Mouse (Mus musculus) brown adipose tissue, adult 24 weeks (tissue): ENCODE measurements around the gene Hjurp. TPM values are rescaled to one million over a fixed set of nuclear protein-coding genes. Genes with fewer than 3 reads are reported as not detected.

Source experiments
- H3K27ac ChIP-seq: fragments of 200-500 bp; replicated peaks from 2 replicates; pipeline ENCODE4 v1.5.1; 2012; ENCODE audit warnings: low read depth, mild to moderate bottlenecking, low read length
- H3K4me1 ChIP-seq: fragments of 200-500 bp; 2 replicates; pipeline ENCODE4 v1.6.1; 2012; ENCODE audit warnings: low read length, mixed read lengths; ENCODE audit not compliant: control insufficient read depth, insufficient read depth, insufficient read length
- H3K4me3 ChIP-seq: fragments of 200-500 bp; 2 replicates; pipeline ENCODE4 v1.5.1; 2012; ENCODE audit warnings: low read depth, mild to moderate bottlenecking, low read length, moderate library complexity; ENCODE audit not compliant: insufficient read depth
- polyA plus RNA-seq: library from polyadenylated mRNA; stranded (reverse); fragments of >200 nt; gene quantifications from 2 replicates; pipeline ENCODE4 v1.2.4, GENCODE M21; 2012; ENCODE audit not compliant: missing spikeins, insufficient read depth, insufficient read length

Hjurp gene
- polyA plus RNA-seq, 1 experiment, result 10.3 TPM

DNA sequence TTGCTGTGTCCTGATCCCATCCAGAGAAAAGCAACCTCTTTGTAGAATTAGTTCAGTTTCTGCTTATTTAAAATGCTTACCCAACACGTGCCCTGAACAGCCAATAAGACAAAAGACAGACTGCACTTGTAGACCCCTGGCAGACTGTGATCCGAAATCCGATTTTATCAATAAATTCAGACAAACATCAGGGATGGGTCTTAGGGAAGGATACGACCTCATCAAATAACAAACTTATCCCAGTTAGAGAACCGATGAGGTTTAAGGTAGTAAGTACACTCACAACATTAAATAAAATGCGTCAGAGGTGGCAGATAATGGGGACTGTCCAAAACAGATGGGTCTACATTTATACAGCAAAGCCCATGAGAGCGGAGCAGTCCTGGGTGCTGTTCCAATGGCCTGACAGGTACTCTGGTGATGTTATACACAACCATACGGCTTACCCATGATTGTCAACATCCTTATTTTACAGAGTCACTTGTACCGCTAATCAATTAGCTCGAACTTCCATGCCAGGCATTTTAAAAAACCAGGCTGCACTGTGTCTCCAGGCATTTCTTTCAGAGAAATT is 822 bp downstream of the Hjurp start:
- H3K4me1 ChIP-seq, result peaks cover 9% of the 10 kb centered on the region; the same call in 1 of the 2 replicates
- peak overlapping the region; percentile 61 for H3K4me3 ChIP-seq
- H3K27ac ChIP-seq, result peak overlapping the region; percentile 14; the same call in 1 of the 2 replicates

DNA sequence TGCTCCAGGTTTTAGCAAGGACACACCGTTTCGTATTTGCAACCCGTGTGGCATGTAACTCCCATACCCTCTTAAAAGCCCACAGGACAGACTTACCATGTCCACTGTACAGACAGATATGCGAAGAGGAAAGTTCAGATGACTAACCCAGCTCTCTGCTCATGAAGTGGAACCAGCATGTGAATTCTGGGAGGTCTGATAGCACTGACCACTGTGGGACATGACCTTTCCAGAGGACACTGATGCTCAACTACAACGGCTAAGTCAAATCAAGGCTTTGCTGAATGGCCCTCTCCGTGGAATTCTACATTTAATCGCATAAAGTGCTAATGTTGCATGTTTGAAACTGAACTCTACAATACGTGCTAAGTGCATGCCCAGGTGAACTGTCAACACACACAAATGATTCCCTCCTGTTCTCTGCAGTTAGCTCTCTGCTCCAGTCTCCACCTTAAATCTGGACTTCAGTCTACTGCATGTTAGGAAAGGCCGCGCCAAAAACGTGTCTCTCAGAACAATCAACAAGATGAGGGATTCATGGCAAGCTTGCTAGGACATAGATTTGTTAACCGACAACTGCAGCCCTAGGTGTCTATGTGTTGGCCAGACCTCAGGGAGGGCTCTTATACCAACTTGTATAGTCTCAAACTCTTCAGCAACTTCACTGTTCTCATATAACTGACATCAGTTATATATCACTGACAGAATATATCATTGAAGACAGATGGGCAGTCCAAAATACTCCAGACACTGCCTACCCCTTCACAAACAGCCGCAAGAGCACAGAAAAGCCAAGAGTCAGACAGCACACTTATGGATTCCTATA is 1.5 kb downstream of the Hjurp start:
- H3K4me1 ChIP-seq, result peaks cover 9% of the 10 kb centered on the region; the same call in 1 of the 2 replicates
- no peak overlapping the region for H3K27ac ChIP-seq
- peak overlapping the region; percentile 61 for H3K4me3 ChIP-seq

DNA sequence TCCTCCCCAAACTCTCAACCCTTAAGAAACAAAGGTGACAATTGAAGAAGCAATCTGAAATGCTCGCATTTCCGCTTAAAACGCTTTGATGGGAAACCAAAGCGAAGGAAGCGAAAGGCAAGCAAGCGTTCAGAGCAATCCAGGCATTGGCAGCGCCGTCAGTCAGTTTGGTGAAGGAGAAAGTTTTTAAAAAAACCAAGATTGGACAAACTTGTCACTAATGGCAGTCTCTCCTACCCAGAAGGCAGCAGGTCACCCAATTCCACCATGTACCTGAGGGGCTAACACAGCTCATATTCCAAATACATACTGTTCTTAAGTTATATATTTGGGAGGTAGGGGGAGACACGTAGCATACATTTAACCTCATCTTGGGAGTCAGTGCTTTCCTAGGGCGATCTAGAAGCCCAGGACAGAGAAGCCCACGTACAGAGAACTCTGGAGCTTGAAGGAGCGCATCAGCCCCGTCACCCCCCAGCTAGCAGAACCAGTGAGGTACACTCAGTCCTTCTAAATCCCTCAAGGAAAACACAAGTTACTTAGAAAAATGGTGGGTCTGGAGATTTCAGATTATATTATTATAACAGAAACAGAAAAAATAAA is 2.3 kb downstream of the Hjurp start:
- peaks cover 9% of the 10 kb centered on the region; the same call in 1 of the 2 replicates for H3K4me1 ChIP-seq
- no peak overlapping the region for H3K4me3 ChIP-seq
- no peak overlapping the region for H3K27ac ChIP-seq

DNA sequence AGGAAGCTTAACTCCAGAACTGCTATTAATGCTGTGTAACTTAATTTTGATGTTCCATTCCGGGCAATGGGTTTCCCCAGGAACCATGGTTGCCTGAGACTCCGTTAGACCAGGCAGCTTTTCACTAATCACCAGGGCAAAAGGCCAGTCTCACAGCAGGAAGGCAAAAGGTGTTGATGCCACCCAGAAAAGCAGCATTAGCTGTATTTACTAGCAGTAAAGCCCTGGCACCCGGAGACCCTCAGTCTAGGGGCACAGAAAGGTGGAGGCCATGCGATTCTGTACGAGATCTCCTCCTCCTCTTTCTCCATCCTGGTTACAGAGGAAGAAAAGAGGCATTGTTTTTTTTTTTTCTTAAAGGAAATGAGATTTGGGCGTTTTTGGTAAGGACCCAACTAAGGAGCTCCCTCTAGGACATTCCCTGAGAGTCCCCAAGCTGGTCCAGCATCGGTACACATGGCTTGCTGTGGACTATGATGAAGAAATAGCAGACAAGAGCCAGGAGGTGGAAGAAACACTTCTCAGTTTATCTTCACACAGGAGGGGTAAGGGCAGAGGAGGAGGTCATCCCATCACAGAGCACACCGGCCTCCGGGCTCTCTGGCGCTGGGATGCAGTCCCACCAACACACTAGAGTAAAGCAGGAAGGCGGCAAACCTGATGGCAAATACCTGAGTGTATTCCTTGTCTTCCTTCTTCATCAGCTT is 2.9 kb downstream of the Hjurp start:
- Histone ChIP-seq H3K4me3 (no peak overlapping the region), H3K27ac (no peak overlapping the region), H3K4me1 (peaks cover 9% of the 10 kb centered on the region; the same call in 1 of the 2 replicates)

DNA sequence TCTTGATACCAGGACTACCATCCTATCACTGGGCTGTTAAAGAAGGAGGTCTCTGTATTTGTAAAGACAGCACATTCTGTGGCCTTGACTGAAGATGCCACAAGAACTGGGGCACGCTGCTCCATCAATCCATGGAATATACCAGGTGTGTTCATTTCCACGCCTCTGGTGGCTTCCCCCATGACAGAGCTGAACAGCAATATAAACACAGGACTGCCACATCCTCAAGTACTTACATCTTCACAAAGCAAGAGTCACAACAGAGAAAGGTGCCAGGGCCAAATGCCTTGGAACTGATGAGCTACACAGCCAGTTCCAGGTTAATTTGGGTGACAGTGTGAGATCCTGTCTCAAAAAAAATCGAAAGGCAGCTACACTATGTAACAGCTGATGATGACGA is 3.6 kb downstream of the Hjurp start:
- Histone ChIP-seq H3K4me1 (peaks cover 9% of the 10 kb centered on the region; the same call in 1 of the 2 replicates), H3K27ac (no peak overlapping the region), H3K4me3 (no peak overlapping the region)

DNA sequence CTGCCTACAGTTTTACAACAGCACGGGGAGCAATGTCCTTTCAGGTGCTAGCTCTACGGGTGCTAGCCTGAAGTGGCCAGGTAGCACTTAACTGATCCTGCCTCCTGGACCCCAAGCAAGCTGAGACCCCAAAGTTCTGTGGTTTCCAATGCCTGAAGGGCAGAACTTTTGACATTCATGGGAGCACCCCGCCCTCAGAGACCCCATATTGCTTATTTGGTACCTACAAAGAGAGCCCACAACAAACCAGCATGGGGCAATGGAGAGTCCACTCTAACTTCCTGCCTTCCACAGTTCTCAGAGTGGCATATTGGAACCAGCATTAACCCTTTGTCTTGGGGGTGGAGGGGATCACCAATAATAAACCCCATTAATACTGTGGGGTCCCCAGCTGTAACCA is 4.1 kb downstream of the Hjurp start:
- Histone ChIP-seq H3K4me3 (no peak overlapping the region), H3K27ac (no peak overlapping the region), H3K4me1 (peaks cover 9% of the 10 kb centered on the region; the same call in 1 of the 2 replicates)

DNA sequence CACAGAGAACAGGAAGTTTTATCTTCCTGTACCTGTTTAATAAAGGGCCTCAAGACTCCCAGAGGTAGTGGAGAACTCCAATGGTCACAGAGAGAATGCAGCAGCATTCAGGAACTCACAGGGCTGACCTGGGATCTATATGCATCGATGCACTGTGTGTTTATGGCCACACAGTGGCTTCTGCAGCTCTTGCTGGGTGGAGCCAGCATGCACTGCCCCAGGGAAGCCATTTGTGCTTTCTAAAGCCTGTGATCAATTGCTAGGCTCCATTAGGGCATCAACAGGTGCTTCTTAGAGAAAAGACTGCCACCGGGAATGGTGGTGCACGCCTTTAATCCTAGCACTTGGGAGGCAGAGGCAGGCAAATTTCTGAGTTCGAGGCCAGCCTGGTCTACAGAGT is 4.6 kb downstream of the Hjurp start:
- Histone ChIP-seq H3K27ac (no peak overlapping the region), H3K4me3 (no peak overlapping the region), H3K4me1 (peaks cover 6% of the 10 kb centered on the region; the same call in 1 of the 2 replicates)

DNA sequence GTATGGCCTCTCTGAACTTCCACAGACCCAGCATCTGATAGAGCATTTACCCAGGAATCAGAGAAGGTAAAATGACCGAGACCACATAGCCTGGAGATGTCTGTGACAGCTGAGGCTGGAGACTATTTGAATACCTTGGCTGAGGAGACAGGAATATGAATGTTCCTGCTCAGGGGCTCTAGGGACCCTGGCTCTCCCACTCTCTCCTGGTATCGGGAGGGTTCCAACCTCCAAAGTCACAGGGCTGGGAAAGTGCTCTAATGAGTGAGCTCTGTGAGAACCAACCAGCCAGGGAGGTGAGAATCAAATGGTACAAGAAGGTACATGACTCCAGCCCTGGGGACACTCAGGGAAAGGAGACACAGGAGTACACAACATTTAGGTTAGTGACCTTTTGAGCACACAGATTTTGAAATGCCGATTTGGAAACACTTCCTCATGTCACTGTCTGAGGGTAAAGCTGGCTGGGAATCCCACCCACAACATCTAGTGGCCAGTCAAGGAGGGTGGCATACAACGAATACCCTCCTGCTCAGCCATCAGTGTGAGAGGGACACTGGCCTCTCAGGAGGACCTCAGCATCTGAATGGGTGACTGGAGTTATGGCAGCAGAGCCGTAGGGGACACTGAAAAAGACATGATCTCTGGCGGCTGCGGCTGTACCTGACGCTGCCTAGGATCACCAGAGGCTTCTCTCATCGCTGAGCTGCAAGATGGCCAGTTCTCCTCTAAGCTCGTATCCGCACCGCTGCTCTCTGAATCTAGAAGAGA is 7.7 kb downstream of the Hjurp start:
- no peak overlapping the region for H3K4me3 ChIP-seq
- H3K27ac ChIP-seq, result no peak overlapping the region
- H3K4me1 ChIP-seq, result no peaks in the 10 kb centered on the region

DNA sequence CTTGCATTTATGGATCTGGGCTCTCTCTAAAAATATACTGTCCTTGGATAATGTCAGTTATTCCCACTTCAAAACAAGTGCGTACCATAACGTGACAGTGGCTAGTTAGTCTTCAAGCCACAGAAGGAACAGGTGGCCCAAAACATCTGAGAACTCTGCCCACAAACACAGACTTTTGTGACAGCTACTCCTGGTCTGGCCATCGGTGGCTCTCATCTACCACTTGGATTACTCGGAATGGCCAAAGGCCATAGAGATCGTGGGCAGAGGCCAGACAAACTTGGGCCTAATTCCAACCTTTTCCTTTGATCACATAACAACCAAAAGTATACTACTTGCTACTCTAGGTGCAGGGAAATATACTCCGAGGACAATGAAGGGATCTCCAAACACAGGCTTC is 9.4 kb downstream of the Hjurp start:
- Histone ChIP-seq H3K27ac (no peak overlapping the region), H3K4me3 (no peak overlapping the region), H3K4me1 (no peaks in the 10 kb centered on the region)

DNA sequence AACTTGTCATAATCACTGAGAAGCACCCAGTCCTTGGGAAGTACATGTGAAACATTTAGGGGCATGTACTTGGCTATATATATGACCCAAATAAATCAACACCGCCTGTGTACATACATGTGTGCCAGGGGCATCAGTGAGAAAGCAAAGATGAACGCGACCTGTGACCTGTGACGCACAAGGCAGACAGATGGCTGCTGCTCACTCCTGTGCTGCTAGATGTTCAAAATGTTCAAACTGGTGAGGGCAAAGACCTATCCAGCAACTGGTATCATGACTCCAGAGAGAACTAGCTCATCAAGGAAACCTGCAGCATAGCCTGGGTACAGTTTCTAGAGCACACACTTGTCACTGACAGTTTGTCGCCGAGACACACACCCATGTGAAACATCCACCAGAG is 9.9 kb downstream of the Hjurp start:
- H3K4me1 ChIP-seq, result no peaks in the 10 kb centered on the region
- H3K27ac ChIP-seq, result no peak overlapping the region
- no peak overlapping the region for H3K4me3 ChIP-seq

DNA sequence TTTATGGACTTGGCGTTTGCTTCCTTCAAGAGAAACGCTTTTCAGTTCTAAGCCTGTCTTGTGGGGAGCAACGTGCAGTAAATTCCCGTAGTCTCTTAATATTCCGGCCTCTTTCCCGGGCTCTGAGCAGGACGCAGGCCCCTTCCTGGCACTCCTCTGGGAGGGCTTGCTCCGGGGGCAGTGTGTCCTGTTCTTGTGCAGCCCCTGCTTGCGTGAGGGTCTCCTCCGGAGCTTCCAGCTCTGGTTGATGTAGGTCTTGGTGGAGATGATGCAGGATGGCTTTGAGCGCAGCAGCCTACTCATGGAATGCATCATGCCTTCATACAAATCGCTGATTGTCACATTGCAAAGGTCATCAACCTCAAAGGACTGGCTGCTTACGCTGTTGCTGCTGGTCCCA is 11.3 kb downstream of the Hjurp start:
- no peak overlapping the region for H3K4me3 ChIP-seq
- H3K4me1 ChIP-seq, result no peaks in the 10 kb centered on the region
- H3K27ac ChIP-seq, result no peak overlapping the region

DNA sequence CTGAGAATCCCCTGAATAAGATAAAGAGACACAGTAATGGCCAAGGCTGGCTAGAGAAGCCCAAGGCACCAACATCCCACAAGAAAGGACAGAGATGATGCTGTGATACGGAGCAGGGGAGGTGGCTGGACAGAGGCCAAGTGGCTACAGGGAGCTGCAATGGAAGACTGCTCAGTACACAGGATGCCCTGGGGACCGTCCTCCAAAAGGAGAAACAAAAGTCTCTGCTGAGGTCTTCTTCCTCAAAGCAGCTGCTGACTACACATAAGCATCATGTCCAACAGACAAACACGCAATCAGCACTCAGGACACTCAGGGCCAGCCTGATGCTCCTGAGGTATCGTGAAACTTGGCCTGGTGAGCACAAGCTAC is 12.6 kb downstream of the Hjurp start:
- H3K27ac ChIP-seq, result no peak overlapping the region
- H3K4me3 ChIP-seq, result no peak overlapping the region
- H3K4me1 ChIP-seq, result 0 out of 2 replicates have a peak, but pooled peaks cover 2% of the 10 kb centered on the region

DNA sequence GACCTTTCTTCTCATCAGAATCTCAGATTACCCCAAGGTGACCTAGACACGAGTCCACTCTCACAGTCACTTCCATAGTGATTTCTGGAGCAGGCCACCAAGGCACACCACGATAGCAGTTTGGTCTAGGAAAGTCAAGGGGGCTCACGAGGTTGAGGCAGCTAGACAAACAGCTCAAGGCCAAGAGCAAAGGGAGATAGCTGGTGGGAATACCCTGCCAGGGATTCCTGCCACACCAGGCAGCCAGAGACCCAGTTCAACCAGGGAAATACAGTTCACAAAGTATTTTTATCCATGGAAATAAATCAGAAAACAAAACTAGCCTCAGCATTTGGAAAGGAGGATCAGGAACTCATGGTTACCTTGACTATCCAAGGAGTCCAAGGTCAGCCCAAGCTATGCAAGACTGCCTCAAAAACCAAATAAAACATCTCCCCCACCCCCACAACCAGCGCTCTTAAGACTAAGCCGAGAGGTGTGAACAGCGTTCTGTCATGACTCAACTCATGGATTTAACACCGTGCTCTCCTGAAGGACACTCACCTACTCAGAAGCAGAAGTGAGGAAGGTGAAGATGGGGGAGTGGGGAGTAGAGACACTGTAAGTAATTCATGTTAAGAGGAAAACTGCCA is 13.1 kb downstream of the Hjurp start:
- no peak overlapping the region for H3K4me3 ChIP-seq

DNA sequence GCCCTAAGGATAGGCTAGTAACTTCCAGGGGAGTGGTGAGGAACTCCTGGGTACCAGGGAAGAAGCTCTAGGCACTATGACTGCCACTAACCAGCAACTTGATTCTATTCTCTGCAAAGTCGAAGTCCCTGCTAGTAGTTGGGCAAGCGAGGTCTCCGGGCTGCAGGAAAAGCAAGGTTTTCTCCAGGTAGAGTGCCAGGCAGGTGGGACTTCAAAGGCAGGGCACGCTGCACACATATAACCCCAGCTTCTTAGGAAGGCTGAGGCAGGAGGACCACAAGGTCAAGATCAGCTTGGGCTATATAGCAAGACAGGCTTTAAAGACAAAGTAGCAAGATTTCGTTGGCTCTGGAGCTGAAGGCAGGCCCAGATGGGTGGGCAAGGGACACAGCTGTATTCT is 13.7 kb downstream of the Hjurp start:
- 0 out of 2 replicates have a peak, but pooled peaks cover 2% of the 10 kb centered on the region for H3K4me1 ChIP-seq
- H3K4me3 ChIP-seq, result no peak overlapping the region
- no peak overlapping the region for H3K27ac ChIP-seq

More for the DNA sequence above, 13.1 kb downstream of the Hjurp start:
- Histone ChIP-seq H3K4me1 (0 out of 2 replicates have a peak, but pooled peaks cover 2% of the 10 kb centered on the region), H3K27ac (no peak overlapping the region)
